Mouse (Mus musculus): Measurements from ENCODE around the gene Atrx.

Atrx gene

GRCm38 (mm10) chrX:105767932-105768331, 161.3 kb downstream of the Atrx start:
- DNase-seq (ENCODE audit: low read depth): no peak

GRCm38 (mm10) chrX:105767177-105767764, 161.9 kb downstream of the Atrx start:
- no peak for DNase-seq (ENCODE audit: low read depth)

GRCm38 (mm10) chrX:105766013-105766412, 163.2 kb downstream of the Atrx start:
- DNase-seq (ENCODE audit: low read depth): no peak

- no peak for DNase-seq (ENCODE audit: low read depth)
These were observed 164.0 kb downstream of the Atrx start for GRCm38 (mm10) chrX:105765005-105765706.

- DNase-seq (ENCODE audit: low read depth): no peak
These were observed 164.8 kb downstream of the Atrx start, which contains the start of gene Fgf16 for GRCm38 (mm10) chrX:105764162-105765004. Gene Fgf16 (plus strand): TSS chrX:105764279.

- DNase-seq (ENCODE audit: low read depth): no peak
These were observed 165.6 kb downstream of the Atrx start for GRCm38 (mm10) chrX:105763612-105764011.

- DNase-seq (ENCODE audit: low read depth): no peak
These were observed 166.2 kb downstream of the Atrx start for GRCm38 (mm10) chrX:105762847-105763527.

Data from c-Kit-positive CD71-negative TER-119-negative erythroid progenitor cells, embryonic 14.5 days (primary cell).